Mouse (Mus musculus) midbrain, embryonic 14.5 days (tissue): ENCODE data around the gene Syt16. TPM values are rescaled to one million over a fixed set of nuclear protein-coding genes. Genes with fewer than 3 reads are reported as not detected.

Experiments used
- ATAC-seq: fragments of 200-750 bp; cut with Nextera tagmentation; 2 replicates; pipeline ENCODE4 v1.8.0; 2017; ENCODE audit warnings: moderate number of reproducible peaks, moderate library complexity; ENCODE audit not compliant: low FRiP score, low TSS enrichment
- DNase-seq: peaks from one replicate; pipeline ENCODE4 v3.0.0-alpha.2; 2015
- H3K27ac ChIP-seq: fragments of 300-500 bp; sonication (generic); replicated peaks from 2 replicates; pipeline ENCODE4 v1.5.1; 2014; ENCODE audit warnings: mild to moderate bottlenecking, low read depth, low read length, moderate library complexity
- H3K27me3 ChIP-seq: fragments of 300-500 bp; sonication (generic); 2 replicates; pipeline ENCODE4 v1.6.1; 2014; ENCODE audit warnings: low read length, control low read depth, mixed read lengths; ENCODE audit not compliant: control insufficient read depth, insufficient read depth
- H3K36me3 ChIP-seq: fragments of 300-500 bp; sonication (generic); 2 replicates; pipeline ENCODE4 v1.6.1; 2014; ENCODE audit warnings: low read length, control low read depth; ENCODE audit not compliant: control insufficient read depth, insufficient read depth
- H3K4me1 ChIP-seq: fragments of 300-500 bp; sonication (generic); 2 replicates; pipeline ENCODE4 v1.6.1; 2014; ENCODE audit warnings: mild to moderate bottlenecking, antibody characterized with exemption, low read length, control low read depth; ENCODE audit not compliant: control insufficient read depth, insufficient read depth
- H3K4me2 ChIP-seq: fragments of 300-500 bp; sonication (generic); 2 replicates; pipeline ENCODE4 v1.6.1; 2014; ENCODE audit warnings: mild to moderate bottlenecking, low read length, moderate library complexity
- H3K4me3 ChIP-seq: fragments of 300-500 bp; sonication (generic); replicated peaks from 2 replicates; pipeline ENCODE4 v1.5.1; 2014; ENCODE audit warnings: low read depth, low read length
- H3K9ac ChIP-seq: fragments of 300-500 bp; sonication (generic); replicated peaks from 2 replicates; pipeline ENCODE4 v1.6.1; 2014; ENCODE audit warnings: mild to moderate bottlenecking, low read length, moderate library complexity
- H3K9me3 ChIP-seq: fragments of 300-500 bp; sonication (generic); 2 replicates; pipeline ENCODE4 v1.6.1; 2016; ENCODE audit warnings: low read length, control low read depth, mixed read lengths; ENCODE audit not compliant: control insufficient read depth
- WGBS: fragments of 180-500 bp; shearing (Covaris S2); extraction: QIAGEN DNeasy Blood & Tissue Kit; methylation state at CpG from one replicate; pipeline ENCODE4 v1.1.7; 2014; 5-methylcytosine and 5-hydroxymethylcytosine counted together
- polyA plus RNA-seq: library from polyadenylated mRNA; unstranded; fragments of >200 nt; fragmentation: Nextera tagmentation; extraction: Ambion mirVana; gene quantifications from 2 replicates; pipeline ENCODE4 v1.2.1, GENCODE M21; 2014

The Syt16 gene
- polyA plus RNA-seq, 1 experiment from 2014 or later = 88.4 TPM

- Histone ChIP-seq H3K9me3 (no peaks in the 10 kb centered on the region), H3K4me2 (no peak overlapping the region), H3K4me1 (peaks cover 7% of the 10 kb centered on the region), H3K27me3 (no peaks in the 10 kb centered on the region), H3K9ac (no peak overlapping the region), H3K27ac (no peak overlapping the region), H3K36me3 (no peaks in the 10 kb centered on the region), H3K4me3 (no peak overlapping the region)
- WGBS = 70% methylated on average over 4 of the region's 4 CpGs
- ATAC-seq = no peak
- DNase-seq = no peak
Observed at GRCm38 (mm10) chr12:74076091-74076490, 78.6 kb downstream of the Syt16 start.

- DNase-seq (no peak), ATAC-seq (no peak)
- Histone ChIP-seq H3K9me3 (no peaks in the 10 kb centered on the region), H3K4me1 (no peaks in the 10 kb centered on the region), H3K27ac (no peak overlapping the region), H3K4me2 (no peak overlapping the region), H3K36me3 (no peaks in the 10 kb centered on the region), H3K27me3 (no peaks in the 10 kb centered on the region), H3K9ac (no peak overlapping the region), H3K4me3 (no peak overlapping the region)
- WGBS = 90% methylated on average over 3 of the region's 3 CpGs
Observed at GRCm38 (mm10) chr12:74081122-74081521, 83.7 kb downstream of the Syt16 start.

- Histone ChIP-seq H3K36me3 (no peaks in the 10 kb centered on the region), H3K4me2 (no peak overlapping the region), H3K27me3 (no peaks in the 10 kb centered on the region), H3K4me3 (no peak overlapping the region), H3K9me3 (no peaks in the 10 kb centered on the region), H3K27ac (no peak overlapping the region), H3K9ac (no peak overlapping the region), H3K4me1 (no peaks in the 10 kb centered on the region)
- WGBS = 95% methylated on average over 5 of the region's 5 CpGs
- ATAC-seq (no peak), DNase-seq (no peak)
Observed at GRCm38 (mm10) chr12:74084389-74084788, 86.9 kb downstream of the Syt16 start.

- WGBS = 55% methylated on average over 8 of the region's 8 CpGs
- no peak overlapping the region for H3K4me3 ChIP-seq
- H3K27ac ChIP-seq = no peak overlapping the region
- no peak for ATAC-seq
- no peak overlapping the region for H3K9ac ChIP-seq
- H3K4me2 ChIP-seq = no peak overlapping the region
- H3K36me3 ChIP-seq = no peaks in the 10 kb centered on the region
- no peaks in the 10 kb centered on the region for H3K27me3 ChIP-seq
- H3K4me1 ChIP-seq = no peaks in the 10 kb centered on the region
- no peak for DNase-seq
- no peaks in the 10 kb centered on the region for H3K9me3 ChIP-seq
Observed at GRCm38 (mm10) chr12:74087086-74087485, 89.6 kb downstream of the Syt16 start.

- H3K4me1 ChIP-seq = peaks cover 4% of the 10 kb centered on the region; the same call in 1 of the 2 replicates
- ATAC-seq (no peak), DNase-seq (no peak)
- H3K4me3 ChIP-seq = no peak overlapping the region
- H3K36me3 ChIP-seq = no peaks in the 10 kb centered on the region
- no peak overlapping the region for H3K9ac ChIP-seq
- H3K27ac ChIP-seq = no peak overlapping the region
- H3K4me2 ChIP-seq = no peak overlapping the region
- H3K27me3 ChIP-seq = no peaks in the 10 kb centered on the region
- no peaks in the 10 kb centered on the region for H3K9me3 ChIP-seq
- 100% methylated on average over 1 of the region's 1 CpGs for WGBS
Observed at GRCm38 (mm10) chr12:74089342-74090131, 92.1 kb downstream of the Syt16 start.

- Histone ChIP-seq H3K4me1 (peaks cover 4% of the 10 kb centered on the region; the same call in 1 of the 2 replicates), H3K27me3 (no peaks in the 10 kb centered on the region), H3K4me3 (no peak overlapping the region), H3K36me3 (no peaks in the 10 kb centered on the region), H3K4me2 (no peak overlapping the region), H3K9ac (no peak overlapping the region), H3K27ac (peak overlapping the region; percentile 33; the same call in 1 of the 2 replicates), H3K9me3 (no peaks in the 10 kb centered on the region)
- ATAC-seq (no peak), DNase-seq (no peak)
- 48% methylated on average over 5 of the region's 5 CpGs for WGBS
Observed at GRCm38 (mm10) chr12:74092546-74092945, 95.1 kb downstream of the Syt16 start.

- 87% methylated on average over 8 of the region's 8 CpGs for WGBS
- Histone ChIP-seq H3K36me3 (no peaks in the 10 kb centered on the region), H3K27ac (no peak overlapping the region; the same call in 1 of the 2 replicates), H3K4me3 (no peak overlapping the region), H3K4me2 (no peak overlapping the region), H3K4me1 (peaks cover 7% of the 10 kb centered on the region; the same call in 1 of the 2 replicates), H3K9ac (no peak overlapping the region), H3K27me3 (no peaks in the 10 kb centered on the region), H3K9me3 (no peaks in the 10 kb centered on the region)
- DNase-seq (no peak), ATAC-seq (no peak)
Observed at GRCm38 (mm10) chr12:74093110-74093509, 95.6 kb downstream of the Syt16 start.

- ATAC-seq (no peak), DNase-seq (no peak)
- Histone ChIP-seq H3K27ac (no peak overlapping the region), H3K9ac (no peak overlapping the region), H3K4me2 (no peak overlapping the region), H3K27me3 (no peaks in the 10 kb centered on the region), H3K9me3 (no peaks in the 10 kb centered on the region), H3K36me3 (no peaks in the 10 kb centered on the region), H3K4me3 (no peak overlapping the region), H3K4me1 (peaks cover 17% of the 10 kb centered on the region; the same call in 1 of the 2 replicates)
- 86% methylated on average over 5 of the region's 5 CpGs for WGBS
Observed at GRCm38 (mm10) chr12:74094701-74095100, 97.2 kb downstream of the Syt16 start.
